Mouse (Mus musculus): ENCODE data around the gene Pde7b.

- TF ChIP-seq POLR2A (IDR thresholded peaks at IDR 0.05; ENCODE audit: insufficient read depth, low read depth, low read length), result no peak
- no peak for TF ChIP-seq CTCF (IDR thresholded peaks at IDR 0.05)
These were observed 427 bp downstream of the Pde7b start for GRCm38 (mm10) chr10:20724451-20724850.
